Mouse (Mus musculus) neural tube, embryonic 13.5 days (tissue): ENCODE measurements around the gene Adcy7. TPM values are rescaled to one million over a fixed set of nuclear protein-coding genes. Genes with fewer than 3 reads are reported as not detected.

Source experiments
- ATAC-seq: fragments of 200-750 bp; cut with Nextera tagmentation; 2 replicates; pipeline ENCODE4 v1.8.0; 2017; ENCODE audit warnings: low read depth, mild to moderate bottlenecking, moderate TSS enrichment, moderate library complexity
- H3K27ac ChIP-seq: fragments of 300-500 bp; sonication (generic); replicated peaks from 2 replicates; pipeline ENCODE4 v1.5.1; 2015; ENCODE audit warnings: moderate library complexity, mild to moderate bottlenecking, inconsistent platforms
- H3K27me3 ChIP-seq: fragments of 300-500 bp; sonication (generic); 2 replicates; pipeline ENCODE4 v1.6.1; 2015; ENCODE audit warnings: mild to moderate bottlenecking, inconsistent platforms
- H3K36me3 ChIP-seq: fragments of 300-500 bp; sonication (generic); 2 replicates; pipeline ENCODE4 v1.6.1; 2015; ENCODE audit warnings: mild to moderate bottlenecking, inconsistent platforms
- H3K4me1 ChIP-seq: fragments of 300-500 bp; sonication (generic); replicated peaks from 2 replicates; pipeline ENCODE4 v1.6.1; 2015; ENCODE audit warnings: inconsistent platforms
- H3K4me2 ChIP-seq: fragments of 300-500 bp; sonication (generic); 2 replicates; pipeline ENCODE4 v1.6.1; 2015; ENCODE audit warnings: inconsistent platforms, mild to moderate bottlenecking, moderate library complexity
- H3K4me3 ChIP-seq: fragments of 300-500 bp; sonication (generic); 2 replicates; pipeline ENCODE4 v1.5.1; 2015; ENCODE audit warnings: mild to moderate bottlenecking, inconsistent platforms
- H3K9ac ChIP-seq: fragments of 300-500 bp; sonication (generic); 2 replicates; pipeline ENCODE4 v1.6.1; 2015; ENCODE audit warnings: moderate library complexity, mild to moderate bottlenecking, inconsistent platforms
- H3K9me3 ChIP-seq: fragments of 300-500 bp; sonication (generic); 2 replicates; pipeline ENCODE4 v1.6.1; 2016; ENCODE audit warnings: inconsistent platforms
- WGBS: fragments of 180-500 bp; shearing (Covaris S2); methylation state at CpG from one replicate; pipeline ENCODE4 v1.1.7; 2015; 5-methylcytosine and 5-hydroxymethylcytosine counted together
- polyA plus RNA-seq: library from polyadenylated mRNA; unstranded; fragments of >200 nt; fragmentation: Nextera tagmentation; extraction: Ambion mirVana; gene quantifications from 2 replicates; pipeline ENCODE4 v1.2.1, GENCODE M21; 2015

Gene Adcy7
- polyA plus RNA-seq, 1 experiment from 2014 or later, result 3.2 TPM

DNA sequence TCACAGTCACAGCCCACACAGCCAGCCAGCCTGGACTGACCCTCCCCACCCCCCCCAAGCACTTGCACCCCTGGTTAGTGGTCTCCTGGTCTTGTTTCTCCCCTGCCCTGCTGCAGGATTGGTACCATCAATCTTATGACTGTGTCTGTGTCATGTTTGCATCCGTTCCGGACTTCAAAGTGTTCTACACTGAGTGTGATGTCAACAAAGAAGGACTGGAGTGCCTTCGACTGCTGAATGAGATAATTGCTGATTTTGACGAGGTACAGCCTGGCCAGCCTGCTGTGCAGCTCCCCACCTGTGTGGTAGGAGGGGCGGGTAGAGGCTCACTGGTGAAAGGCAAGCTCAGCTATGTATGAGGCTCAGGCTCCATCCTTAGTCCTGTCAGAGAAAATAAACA, 53.0 kb downstream of the Adcy7 start:
- H3K9ac ChIP-seq, result no peak overlapping the region
- no peak overlapping the region for H3K4me3 ChIP-seq
- H3K27ac ChIP-seq, result no peak overlapping the region
- 55% methylated on average over 5 of the region's 5 CpGs for WGBS
- no peak overlapping the region for H3K4me2 ChIP-seq
- no peaks in the 10 kb centered on the region for H3K4me1 ChIP-seq
- no peak for ATAC-seq
- H3K27me3 ChIP-seq, result no peaks in the 10 kb centered on the region
- no peaks in the 10 kb centered on the region for H3K9me3 ChIP-seq
- peaks cover 54% of the 10 kb centered on the region for H3K36me3 ChIP-seq

GRCm38 (mm10) chr8:88325795-88326194, 53.6 kb downstream of the Adcy7 start:
- 95% methylated on average over 5 of the region's 5 CpGs for WGBS
- Histone ChIP-seq H3K9ac (no peak overlapping the region), H3K9me3 (no peaks in the 10 kb centered on the region), H3K4me1 (no peaks in the 10 kb centered on the region), H3K4me2 (no peak overlapping the region), H3K27me3 (no peaks in the 10 kb centered on the region), H3K27ac (no peak overlapping the region), H3K4me3 (no peak overlapping the region), H3K36me3 (peaks cover 55% of the 10 kb centered on the region)
- no peak for ATAC-seq

- H3K4me1 ChIP-seq, result no peaks in the 10 kb centered on the region
- H3K36me3 ChIP-seq, result peaks cover 60% of the 10 kb centered on the region
- no peak for ATAC-seq
- H3K4me2 ChIP-seq, result no peak overlapping the region
- no peak overlapping the region for H3K4me3 ChIP-seq
- no peaks in the 10 kb centered on the region for H3K27me3 ChIP-seq
- H3K9me3 ChIP-seq, result no peaks in the 10 kb centered on the region
- H3K27ac ChIP-seq, result no peak overlapping the region
- no peak overlapping the region for H3K9ac ChIP-seq
- WGBS, result 96% methylated on average over 12 of the region's 12 CpGs
Measured at GRCm38 (mm10) chr8:88326328-88326727, 54.1 kb downstream of the Adcy7 start.

DNA sequence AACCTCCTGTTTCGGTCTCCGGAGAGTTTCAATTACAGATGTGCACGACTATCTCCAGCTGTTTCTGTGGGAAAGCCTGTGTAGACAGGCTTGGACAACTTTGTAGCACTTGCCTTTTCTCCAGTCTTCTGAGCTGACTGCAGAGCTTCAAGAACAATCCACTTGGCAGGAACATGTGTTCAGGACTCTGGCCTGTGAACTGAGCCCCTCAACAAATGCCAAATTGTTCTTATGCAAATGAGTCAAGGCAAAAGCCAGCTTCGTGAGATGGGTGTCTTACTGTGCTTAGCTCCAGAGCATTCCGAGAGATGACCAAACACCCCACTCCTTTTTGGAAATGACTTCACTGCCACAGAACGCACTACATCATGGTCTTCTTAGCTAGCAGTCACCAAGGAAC, 56.5 kb downstream of the Adcy7 start:
- ATAC-seq, result no peak
- Histone ChIP-seq H3K4me2 (no peak overlapping the region), H3K9me3 (no peaks in the 10 kb centered on the region), H3K4me3 (no peak overlapping the region), H3K36me3 (peaks cover 83% of the 10 kb centered on the region), H3K4me1 (no peaks in the 10 kb centered on the region), H3K27ac (no peak overlapping the region), H3K27me3 (no peaks in the 10 kb centered on the region), H3K9ac (no peak overlapping the region)
- 80% methylated on average over 6 of the region's 6 CpGs for WGBS

- H3K4me2 ChIP-seq, result no peak overlapping the region
- ATAC-seq, result no peak
- H3K27me3 ChIP-seq, result no peaks in the 10 kb centered on the region
- WGBS, result 96% methylated on average over 3 of the region's 3 CpGs
- H3K4me1 ChIP-seq, result no peaks in the 10 kb centered on the region
- no peak overlapping the region for H3K27ac ChIP-seq
- H3K4me3 ChIP-seq, result no peak overlapping the region
- peaks cover 89% of the 10 kb centered on the region for H3K36me3 ChIP-seq
- H3K9me3 ChIP-seq, result no peaks in the 10 kb centered on the region
- no peak overlapping the region for H3K9ac ChIP-seq
Measured at GRCm38 (mm10) chr8:88330816-88331215, 58.6 kb downstream of the Adcy7 start.

GRCm38 (mm10) chr8:88334384-88334783, 62.2 kb downstream of the Adcy7 start:
- ATAC-seq, result no peak

DNA sequence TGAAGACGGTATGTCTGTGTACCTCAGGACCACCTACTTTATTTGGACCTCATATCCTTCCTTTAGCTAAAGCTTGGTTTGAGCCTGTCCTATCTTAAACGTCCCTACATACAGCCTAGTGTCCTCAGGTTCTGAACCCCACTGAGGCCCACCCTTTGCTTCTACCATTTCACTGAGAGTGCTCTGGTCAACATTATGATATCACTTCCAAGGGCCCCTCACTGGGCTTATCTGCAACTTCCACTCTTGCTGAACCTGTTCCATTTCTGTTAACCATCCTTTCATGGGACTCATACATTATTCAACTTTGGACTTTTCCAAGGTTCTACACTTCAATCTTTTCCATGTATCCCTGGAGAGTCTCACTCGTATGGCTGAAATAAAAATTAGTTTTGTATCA, 62.8 kb downstream of the Adcy7 start:
- peaks cover 86% of the 10 kb centered on the region for H3K36me3 ChIP-seq
- no peak overlapping the region for H3K4me3 ChIP-seq
- no peak overlapping the region for H3K4me2 ChIP-seq
- no peaks in the 10 kb centered on the region for H3K4me1 ChIP-seq
- no peak overlapping the region for H3K9ac ChIP-seq
- no peaks in the 10 kb centered on the region for H3K9me3 ChIP-seq
- H3K27ac ChIP-seq, result no peak overlapping the region
- no peaks in the 10 kb centered on the region for H3K27me3 ChIP-seq
- 89% methylated on average over 3 of the region's 3 CpGs for WGBS
- no peak for ATAC-seq

More at GRCm38 (mm10) chr8:88334384-88334783, 62.2 kb downstream of the Adcy7 start:
- Histone ChIP-seq H3K9ac (no peak overlapping the region), H3K4me2 (no peak overlapping the region), H3K4me3 (no peak overlapping the region), H3K27me3 (no peaks in the 10 kb centered on the region), H3K36me3 (peaks cover 86% of the 10 kb centered on the region), H3K9me3 (no peaks in the 10 kb centered on the region), H3K4me1 (no peaks in the 10 kb centered on the region), H3K27ac (no peak overlapping the region)
- WGBS, result 97% methylated on average over 2 of the region's 2 CpGs

DNA sequence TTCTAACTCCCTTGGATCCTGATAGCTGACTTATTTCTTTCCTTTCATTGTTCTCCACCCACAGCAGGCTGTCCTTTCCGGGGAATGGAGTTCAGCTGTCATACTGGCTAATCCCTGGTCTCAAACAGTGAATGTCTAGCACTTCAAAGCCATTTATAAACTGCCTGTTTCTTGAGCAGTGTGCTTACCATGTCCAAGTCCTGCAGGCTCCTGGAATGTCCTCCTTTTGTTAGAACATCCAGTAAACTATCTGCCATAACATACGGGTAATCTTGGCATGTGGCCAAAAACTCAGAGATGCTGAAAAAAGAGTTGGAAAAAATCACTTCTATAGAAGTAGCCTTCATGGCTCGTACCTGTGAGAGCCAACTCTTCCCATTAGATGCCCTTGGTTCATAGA, 67.0 kb downstream of the Adcy7 start:
- Histone ChIP-seq H3K9ac (no peak overlapping the region), H3K9me3 (no peaks in the 10 kb centered on the region), H3K4me3 (no peak overlapping the region), H3K36me3 (peaks cover 89% of the 10 kb centered on the region), H3K27ac (no peak overlapping the region), H3K27me3 (no peaks in the 10 kb centered on the region), H3K4me1 (no peaks in the 10 kb centered on the region), H3K4me2 (no peak overlapping the region)
- 62% methylated on average over 3 of the region's 3 CpGs for WGBS
- no peak for ATAC-seq

DNA sequence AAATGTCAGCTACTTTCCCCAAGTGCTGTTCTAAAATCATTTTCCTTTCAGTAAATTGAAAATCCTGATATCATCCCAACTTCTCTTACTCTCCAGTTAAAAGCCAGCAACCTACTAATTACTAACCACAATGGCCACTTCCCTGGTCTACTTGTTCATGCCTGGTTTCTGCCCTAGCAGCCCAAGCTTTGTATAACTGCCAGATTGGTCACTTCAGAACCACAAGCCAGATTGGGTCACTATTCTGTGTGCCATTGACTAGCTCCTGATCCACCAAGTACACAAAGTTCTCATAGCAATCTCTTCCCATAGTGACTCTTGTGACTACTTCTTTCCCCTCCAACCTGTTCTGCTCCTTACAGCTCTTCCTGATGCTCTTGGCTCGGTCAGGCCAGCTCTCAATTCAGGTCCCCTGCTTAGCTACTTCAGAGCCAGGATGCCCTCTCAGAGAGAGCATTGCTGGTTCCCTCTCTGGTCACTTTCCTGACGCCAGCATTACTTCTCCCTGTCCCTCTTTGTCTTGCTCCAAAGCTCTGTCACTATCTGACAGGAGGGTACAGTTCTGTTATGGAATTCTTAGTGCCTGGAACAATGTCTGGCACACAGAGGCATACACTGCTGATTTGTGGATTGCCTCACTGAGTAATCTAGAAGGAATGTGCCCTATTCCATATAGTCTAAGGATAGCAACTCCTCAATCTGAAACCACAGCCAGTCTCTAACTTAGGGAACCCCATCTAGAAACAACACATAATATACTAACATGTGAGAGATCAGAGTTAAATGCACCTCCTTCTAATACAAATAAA, 67.9 kb downstream of the Adcy7 start:
- no peaks in the 10 kb centered on the region for H3K4me1 ChIP-seq
- peaks cover 89% of the 10 kb centered on the region for H3K36me3 ChIP-seq
- no peak overlapping the region for H3K4me2 ChIP-seq
- no peak overlapping the region for H3K9ac ChIP-seq
- no peak overlapping the region for H3K27ac ChIP-seq
- ATAC-seq, result no peak
- no peaks in the 10 kb centered on the region for H3K9me3 ChIP-seq
- no peak overlapping the region for H3K4me3 ChIP-seq
- H3K27me3 ChIP-seq, result no peaks in the 10 kb centered on the region
- 88% methylated on average over 2 of the region's 2 CpGs for WGBS

GRCm38 (mm10) chr8:88342026-88342425, 69.8 kb downstream of the Adcy7 start:
- Histone ChIP-seq H3K9ac (no peak overlapping the region), H3K27me3 (no peaks in the 10 kb centered on the region), H3K9me3 (no peaks in the 10 kb centered on the region), H3K27ac (no peak overlapping the region), H3K4me3 (no peak overlapping the region), H3K4me1 (no peaks in the 10 kb centered on the region), H3K36me3 (peaks cover 90% of the 10 kb centered on the region), H3K4me2 (no peak overlapping the region)
- ATAC-seq, result no peak
- WGBS, result 94% methylated on average over 4 of the region's 4 CpGs

DNA sequence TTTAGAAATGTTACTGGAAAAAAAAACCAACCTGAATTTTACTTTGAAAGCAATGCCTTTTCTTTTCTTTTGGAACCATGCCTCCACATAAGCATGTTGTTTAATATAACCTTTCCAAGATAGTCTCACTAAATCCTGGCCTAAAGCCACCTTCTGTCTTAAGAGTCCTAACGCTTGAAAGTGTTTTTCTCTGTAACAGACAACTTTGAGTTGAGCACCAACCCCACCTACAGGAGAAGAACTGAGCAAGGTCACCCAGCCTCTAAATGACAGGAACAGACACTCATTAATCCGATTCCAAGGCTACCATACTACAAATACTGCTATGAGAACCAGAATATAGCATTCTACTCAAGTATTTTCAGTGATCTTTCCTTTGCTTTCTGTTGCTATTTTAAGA, 76.8 kb downstream of the Adcy7 start:
- Histone ChIP-seq H3K9me3 (no peaks in the 10 kb centered on the region), H3K27ac (no peak overlapping the region), H3K4me3 (no peak overlapping the region), H3K4me1 (no peaks in the 10 kb centered on the region), H3K27me3 (no peaks in the 10 kb centered on the region), H3K4me2 (no peak overlapping the region), H3K36me3 (peaks cover 91% of the 10 kb centered on the region), H3K9ac (no peak overlapping the region)
- 84% methylated on average over 2 of the region's 2 CpGs for WGBS
- no peak for ATAC-seq

GRCm38 (mm10) chr8:88357226-88357933, 85.2 kb downstream of the Adcy7 start:
- Histone ChIP-seq H3K4me1 (peaks cover 24% of the 10 kb centered on the region), H3K27ac (no peak overlapping the region), H3K27me3 (no peaks in the 10 kb centered on the region), H3K9me3 (no peaks in the 10 kb centered on the region), H3K4me2 (no peak overlapping the region), H3K4me3 (no peak overlapping the region), H3K9ac (no peak overlapping the region), H3K36me3 (peaks cover 68% of the 10 kb centered on the region)
- 85% methylated on average over 5 of the region's 5 CpGs for WGBS
- ATAC-seq, result no peak
